Mouse (Mus musculus) frontal cortex, postnatal 25 days (tissue): ENCODE measurements at regions not wholly inside any gene's neighbourhood (a gene's known extent, or its start where the extent isn't known, plus 50 kb on each side); places are given as distances from the start of the nearest gene placed in this dataset.
"Not testable (repeated sequence)": the region's sequence is repeated elsewhere in the genome, so short reads cannot be mapped to it uniquely, and the experiment has no call there.

Experiments
- DNase-seq, 2 experiments: peaks; one replicate each; pipeline ENCODE4 v3.0.0; 2022; ENCODE audit warnings: low spot score in 2 of 2

- no peak for DNase-seq
Measured at GRCm38 (mm10) chr2:39420696-39421095, 194.4 kb upstream of the Ppp6c start.

- no peak for DNase-seq
Measured at GRCm38 (mm10) chr2:39400336-39400735, 174.1 kb upstream of the Ppp6c start.

GRCm38 (mm10) chr2:39399523-39399922 is 173.3 kb upstream of the Ppp6c start:
- DNase-seq, result no peak

GRCm38 (mm10) chr2:39394643-39395042 is 168.4 kb upstream of the Ppp6c start:
- DNase-seq, result no peak

GRCm38 (mm10) chr2:39377264-39377663 is 151.0 kb upstream of the Ppp6c start:
- no peak for DNase-seq

GRCm38 (mm10) chr2:39373068-39373779 is 147.0 kb upstream of the Ppp6c start:
- DNase-seq, result peak; percentile 93 to 95

- DNase-seq, result no peak
Measured at GRCm38 (mm10) chr2:39344207-39344606, 118.0 kb upstream of the Ppp6c start.

- DNase-seq, result no peak
Measured at GRCm38 (mm10) chr2:39340406-39340805, 114.2 kb upstream of the Ppp6c start.

GRCm38 (mm10) chr2:39338832-39339649 is 112.8 kb upstream of the Ppp6c start:
- no peak for DNase-seq

- DNase-seq, result no peak
Measured at GRCm38 (mm10) chr2:39337524-39337923, 111.3 kb upstream of the Ppp6c start.

GRCm38 (mm10) chr2:39325715-39326493 is 99.7 kb upstream of the Ppp6c start:
- no peak for DNase-seq

- not testable (repeated sequence) for DNase-seq
Measured at GRCm38 (mm10) chr2:39325122-39325521, 98.9 kb upstream of the Ppp6c start.

- no peak for DNase-seq
Measured at GRCm38 (mm10) chr2:39299798-39300382, 73.6 kb upstream of the Ppp6c start.

- DNase-seq, result no peak
Measured at GRCm38 (mm10) chr2:39299290-39299689, 73.0 kb upstream of the Ppp6c start.

- DNase-seq, result no peak
Measured at GRCm38 (mm10) chr2:39295435-39295834, 69.2 kb upstream of the Ppp6c start.

GRCm38 (mm10) chr2:39278218-39278617 is 52.0 kb upstream of the Ppp6c start:
- DNase-seq, result no peak
